Mouse (Mus musculus) MEL-GATA-1-ER (cell line): Measurements from ENCODE around the gene Plp2.
A peak's percentile ranks its signal among the peaks of the same experiment; 100 is the strongest.
"Not testable (repeated sequence)": the region's sequence is repeated elsewhere in the genome, so short reads cannot be mapped to it uniquely, and the experiment has no call there.

Experiments
- DNase-seq: peaks from one replicate; pipeline ENCODE4 v3.0.0-alpha.2; 2012; ENCODE audit warnings: low read depth; ENCODE audit errors: extremely low read depth

Plp2 gene

GRCm38 (mm10) chrX:7670921-7671623, at the start of gene Plp2:
Plp2 (minus strand) TSS chrX:7671390.
- no peak for DNase-seq

DNA sequence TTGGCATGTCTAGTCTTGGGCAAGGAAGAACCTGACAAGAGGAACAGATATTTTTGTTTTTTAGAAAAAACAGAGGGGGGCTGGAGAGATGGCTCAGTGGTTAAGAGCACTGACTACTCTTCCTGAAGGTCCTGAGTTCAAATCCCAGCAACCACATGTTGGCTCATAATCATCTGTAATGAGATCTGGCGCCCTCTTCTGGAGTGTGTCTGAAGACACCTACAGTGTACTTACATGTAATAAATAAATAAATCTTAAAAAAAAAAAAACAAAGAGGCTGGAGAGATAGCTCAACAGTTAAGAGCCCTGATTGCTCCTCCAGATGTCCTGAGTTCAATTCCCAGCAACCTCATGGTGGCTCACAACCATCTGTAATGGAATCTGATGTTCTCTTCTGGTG, 44.9 kb upstream of the Plp2 start:
- DNase-seq, result not testable (repeated sequence)

- DNase-seq, result peak; percentile 96
Measured at GRCm38 (mm10) chrX:7714135-7714899, 43.1 kb upstream of the Plp2 start, which contains the start of gene Wdr45. Wdr45 (plus strand) TSS chrX:7714333.

DNA sequence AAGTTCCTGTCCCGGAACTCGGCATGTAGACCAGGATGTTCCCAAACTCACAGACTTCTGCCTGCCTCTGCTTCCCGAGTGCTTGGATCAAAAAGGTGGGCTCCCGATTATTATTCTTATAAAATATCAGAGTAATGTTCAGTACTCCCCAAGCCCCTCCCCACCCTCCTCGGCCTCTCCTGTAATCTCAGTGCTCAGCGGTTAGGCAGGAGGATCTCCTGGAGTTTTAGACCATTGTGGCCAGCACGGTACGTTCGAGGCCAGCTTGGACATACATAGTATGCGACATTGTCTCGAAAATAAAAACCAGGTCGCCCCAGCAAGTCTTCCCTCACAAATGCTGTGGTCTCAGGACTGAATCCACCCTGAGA, 42.6 kb upstream of the Plp2 start:
- DNase-seq, result not testable (repeated sequence)

GRCm38 (mm10) chrX:7696954-7697381, 25.8 kb upstream of the Plp2 start, which contains the start of gene Gpkow:
Gpkow (plus strand) TSS chrX:7697131.
- peak; percentile 96 for DNase-seq

DNA sequence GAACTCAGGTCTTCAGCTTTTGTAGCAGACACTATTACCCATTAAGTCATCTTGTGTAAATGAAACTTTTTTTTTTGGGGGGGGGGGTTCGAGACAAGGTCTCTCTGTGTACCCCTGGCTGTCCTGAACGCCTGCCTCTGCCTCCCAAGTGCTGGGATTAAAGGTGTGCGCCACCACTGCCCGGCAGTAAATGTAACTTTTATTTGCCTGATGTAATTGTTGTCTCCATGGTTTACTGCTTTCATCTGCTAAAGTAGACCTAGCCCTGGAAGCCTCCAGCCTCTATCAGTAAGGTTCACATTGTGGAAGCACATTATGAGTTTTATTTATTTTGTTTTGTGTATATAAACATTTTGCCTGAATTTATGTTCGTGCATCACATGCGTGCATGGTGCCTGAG, 25.3 kb upstream of the Plp2 start:
- DNase-seq, result no peak

- no peak for DNase-seq
Measured at GRCm38 (mm10) chrX:7692862-7693261, 21.7 kb upstream of the Plp2 start.

GRCm38 (mm10) chrX:7690486-7690885, 19.3 kb upstream of the Plp2 start:
- no peak for DNase-seq

GRCm38 (mm10) chrX:7688321-7688720, 17.1 kb upstream of the Plp2 start:
- no peak for DNase-seq

DNA sequence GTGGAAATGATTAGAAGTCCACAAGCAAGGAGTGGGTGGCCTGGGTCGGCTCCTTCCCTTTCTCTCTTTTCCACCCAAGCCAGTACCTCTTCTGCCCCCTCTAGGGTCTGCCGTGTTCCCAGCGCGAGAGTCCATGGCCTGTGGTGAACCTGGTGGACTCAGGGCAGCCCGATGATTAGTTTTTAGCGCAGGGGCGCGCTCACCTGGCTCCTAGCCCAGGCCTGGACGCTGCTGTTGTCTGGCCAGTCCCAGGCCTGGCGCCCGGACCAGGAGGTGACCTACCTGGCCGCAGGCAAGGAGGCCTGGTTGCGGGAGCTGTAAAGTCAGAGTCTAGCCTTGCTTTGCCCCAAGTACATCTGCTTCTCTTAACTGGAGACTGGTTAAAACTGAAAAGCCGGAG, 9.7 kb upstream of the Plp2 start, which contains the start of gene Magix:
Gene Magix, minus strand, starts transcription at position 388 of the 400 bp plus-strand sequence.
- DNase-seq, result no peak

GRCm38 (mm10) chrX:7680057-7680412, 8.8 kb upstream of the Plp2 start:
- DNase-seq, result no peak

- DNase-seq, result peak; percentile 85
Measured at GRCm38 (mm10) chrX:7679405-7680056, 8.3 kb upstream of the Plp2 start.

DNA sequence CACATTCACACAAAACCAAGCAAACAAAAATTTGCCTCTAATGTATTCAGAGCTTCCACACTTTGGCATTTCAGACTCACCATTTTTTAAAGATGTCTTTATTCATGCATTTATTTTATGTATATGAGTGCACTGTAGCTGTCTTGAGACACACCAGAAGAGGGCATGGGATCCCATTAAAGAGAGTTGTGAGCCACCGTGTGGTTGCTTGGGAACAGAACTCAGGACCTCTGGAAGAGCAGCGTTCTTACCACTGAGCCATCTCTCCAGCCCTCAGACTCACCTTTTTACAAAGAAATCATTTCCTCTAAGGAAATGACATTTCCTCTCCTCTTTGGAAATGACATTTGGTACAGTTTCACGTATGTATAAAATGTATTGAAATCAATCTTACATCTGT, 7.8 kb upstream of the Plp2 start:
- no peak for DNase-seq

DNA sequence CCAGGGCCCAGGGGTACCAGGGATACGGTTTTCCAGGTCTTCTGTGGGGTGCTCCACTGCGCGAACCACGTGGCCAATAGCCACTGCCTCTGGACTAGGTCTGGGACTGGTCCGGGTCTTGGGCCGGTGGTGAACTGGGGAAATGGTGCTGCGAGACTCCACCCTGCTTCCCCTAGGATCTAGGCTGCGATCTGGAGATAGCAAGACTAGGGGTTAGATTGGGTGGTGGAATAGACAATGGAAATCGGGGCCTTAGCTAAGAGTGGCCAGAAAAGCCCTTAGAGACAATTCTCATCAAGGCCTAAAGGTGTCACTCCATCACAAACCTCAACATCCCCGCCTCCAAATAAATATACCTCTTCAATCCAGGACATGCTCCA, 3.8 kb upstream of the Plp2 start:
- no peak for DNase-seq

DNA sequence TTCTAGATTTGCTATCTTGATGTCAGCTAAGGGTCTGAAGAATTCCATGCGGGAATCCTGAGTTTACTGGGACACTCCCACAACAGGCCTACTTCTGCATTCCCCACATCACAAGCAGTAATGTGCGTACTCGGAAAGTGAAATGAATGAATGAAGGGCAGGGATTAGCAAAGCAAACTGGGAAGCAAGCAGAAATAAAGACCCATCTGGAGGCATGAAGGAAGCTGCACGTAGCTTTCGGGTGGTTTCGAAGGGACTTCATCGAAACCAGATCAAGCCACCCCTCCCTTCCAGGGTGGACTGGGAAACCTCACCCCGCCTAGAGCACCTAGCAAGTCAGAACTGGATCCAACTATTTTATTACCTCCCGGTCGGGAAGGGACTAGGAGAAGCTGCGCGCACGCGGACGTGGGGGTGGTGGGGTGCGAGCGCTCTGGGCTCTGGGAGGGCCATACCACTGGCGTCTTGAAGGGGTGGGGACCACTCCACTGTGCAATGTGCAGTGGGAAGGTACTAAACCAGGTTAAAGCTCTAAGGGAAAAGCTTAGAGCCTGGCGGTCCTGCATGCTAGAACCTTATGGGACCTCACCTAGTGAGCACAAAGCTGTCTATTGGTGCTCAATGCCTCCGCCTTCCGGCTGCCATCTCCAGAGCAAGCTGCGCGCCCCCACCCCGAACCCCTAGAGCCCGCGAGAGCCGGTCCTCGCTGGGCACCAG, 3.3 kb upstream of the Plp2 start:
- no peak for DNase-seq

DNA sequence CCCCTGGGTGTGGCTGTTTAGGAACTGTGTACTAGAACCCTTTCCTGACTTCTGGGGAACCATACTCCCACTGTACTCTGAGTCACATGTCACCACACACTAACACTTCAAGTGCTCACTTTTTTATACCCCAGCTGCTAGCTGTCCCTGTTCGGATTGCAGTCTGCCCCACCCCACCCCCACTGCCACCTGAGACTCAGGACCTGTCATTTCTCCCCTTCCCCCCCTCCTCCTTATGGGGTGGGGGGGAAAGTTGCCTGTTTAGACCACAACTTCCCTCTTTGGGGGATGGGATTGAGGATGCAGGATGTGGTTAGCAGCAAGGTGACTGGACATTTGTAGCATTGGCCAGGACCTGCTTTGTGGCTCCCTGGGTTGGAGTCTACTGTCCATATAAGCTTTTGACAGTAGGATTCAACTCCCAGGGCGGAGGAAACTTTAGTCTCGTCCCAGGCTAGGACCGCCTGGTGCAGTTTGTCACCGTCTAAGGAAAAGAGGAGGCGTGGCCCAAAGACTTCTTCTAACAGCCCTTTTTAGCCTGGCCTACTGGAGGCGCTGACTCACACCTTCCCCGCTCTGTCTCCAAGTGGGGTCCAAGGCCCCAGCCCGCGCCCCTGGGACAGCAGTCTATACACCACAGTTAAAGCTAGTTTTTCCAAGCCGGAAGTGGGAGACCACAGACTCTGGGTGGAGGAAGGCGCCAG, 2.5 kb upstream of the Plp2 start:
- DNase-seq, result peak; percentile 56

GRCm38 (mm10) chrX:7672739-7673138, 1.5 kb upstream of the Plp2 start:
- DNase-seq, result no peak

GRCm38 (mm10) chrX:7670390-7670881, 754 bp downstream of the Plp2 start:
- peak; percentile 66 for DNase-seq

DNA sequence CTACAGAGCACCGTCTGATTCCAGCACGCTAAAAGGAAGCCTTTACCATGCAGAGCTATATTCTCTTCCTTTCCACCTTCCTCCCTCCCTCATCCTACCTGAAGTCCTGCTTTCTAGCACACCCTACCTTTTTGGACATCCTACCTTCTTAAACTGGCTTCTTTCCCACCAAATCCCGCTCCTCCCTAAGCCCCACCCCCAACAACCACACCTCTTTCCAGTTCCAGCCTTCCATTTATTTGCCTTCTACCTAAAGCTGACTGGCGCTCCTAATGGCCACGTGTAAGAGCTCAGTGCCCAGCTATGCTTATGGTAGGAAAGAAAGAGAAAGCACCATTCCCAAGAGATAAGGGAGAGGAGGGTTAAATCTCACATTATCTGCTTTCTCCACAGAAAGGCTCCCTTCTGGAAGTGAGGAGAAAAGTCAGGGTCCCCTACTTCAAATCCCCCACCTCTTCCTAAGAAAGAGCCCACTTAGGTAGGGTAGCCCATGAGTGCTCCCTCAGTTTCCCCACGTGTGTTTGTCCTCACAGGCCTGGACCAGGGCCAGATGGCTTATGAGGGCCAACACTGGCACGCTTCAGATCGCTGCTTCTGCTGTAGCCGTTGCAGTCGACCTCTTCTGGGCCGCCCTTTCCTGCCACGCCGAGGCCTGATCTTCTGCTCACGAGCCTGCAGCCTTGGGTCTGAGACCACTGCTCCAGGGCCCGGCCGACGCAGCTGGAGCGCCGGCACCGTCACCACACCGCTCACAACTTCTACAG, 5.3 kb downstream of the Plp2 start:
- no peak for DNase-seq

GRCm38 (mm10) chrX:7664791-7665190, 6.4 kb downstream of the Plp2 start:
- no peak for DNase-seq
